Mouse (Mus musculus) hindbrain, embryonic 10.5 days (tissue): ENCODE results near the gene Mad2l1. TPM values are rescaled to one million over a fixed set of nuclear protein-coding genes. Genes with fewer than 3 reads are reported as not detected.
A peak's percentile ranks its signal among the peaks of the same experiment; 100 is the strongest.

ENCODE experiments used
- DNase-seq: peaks from one replicate; pipeline ENCODE4 v3.0.0-alpha.2; 2017; ENCODE audit warnings: low spot score
- H3K27ac ChIP-seq: fragments of 300-500 bp; sonication (generic); 2 replicates; pipeline ENCODE4 v1.5.1; 2016; ENCODE audit warnings: mild to moderate bottlenecking, moderate library complexity
- H3K27me3 ChIP-seq: fragments of 300-500 bp; sonication (generic); 2 replicates; pipeline ENCODE4 v1.6.1; 2016; ENCODE audit warnings: mild to moderate bottlenecking; ENCODE audit not compliant: poor library complexity, insufficient read depth, severe bottlenecking
- H3K36me3 ChIP-seq: fragments of 300-500 bp; sonication (generic); 2 replicates; pipeline ENCODE4 v1.6.1; 2016; ENCODE audit warnings: mild to moderate bottlenecking, moderate library complexity
- H3K4me1 ChIP-seq: fragments of 300-500 bp; sonication (generic); replicated peaks from 2 replicates; pipeline ENCODE4 v1.6.1; 2016; ENCODE audit warnings: mild to moderate bottlenecking
- H3K4me3 ChIP-seq: fragments of 300-500 bp; sonication (generic); 2 replicates; pipeline ENCODE4 v1.5.1; 2016; ENCODE audit warnings: mild to moderate bottlenecking, moderate library complexity
- H3K9me3 ChIP-seq: fragments of 300-500 bp; sonication (generic); 2 replicates; pipeline ENCODE4 v1.6.1; 2016; ENCODE audit warnings: mild to moderate bottlenecking, moderate library complexity
- WGBS: fragments of 180-500 bp; shearing (Covaris S2); methylation state at CpG from one replicate; pipeline ENCODE4 v1.1.7; 2016; 5-methylcytosine and 5-hydroxymethylcytosine counted together
- polyA plus RNA-seq: library from polyadenylated mRNA; unstranded; fragments of >200 nt; fragmentation: Nextera tagmentation; extraction: Ambion mirVana; gene quantifications from 2 replicates; pipeline ENCODE4 v1.2.1, GENCODE M21; 2016

The Mad2l1 gene
- 118 and 159 TPM in 2 replicates for polyA plus RNA-seq

DNA sequence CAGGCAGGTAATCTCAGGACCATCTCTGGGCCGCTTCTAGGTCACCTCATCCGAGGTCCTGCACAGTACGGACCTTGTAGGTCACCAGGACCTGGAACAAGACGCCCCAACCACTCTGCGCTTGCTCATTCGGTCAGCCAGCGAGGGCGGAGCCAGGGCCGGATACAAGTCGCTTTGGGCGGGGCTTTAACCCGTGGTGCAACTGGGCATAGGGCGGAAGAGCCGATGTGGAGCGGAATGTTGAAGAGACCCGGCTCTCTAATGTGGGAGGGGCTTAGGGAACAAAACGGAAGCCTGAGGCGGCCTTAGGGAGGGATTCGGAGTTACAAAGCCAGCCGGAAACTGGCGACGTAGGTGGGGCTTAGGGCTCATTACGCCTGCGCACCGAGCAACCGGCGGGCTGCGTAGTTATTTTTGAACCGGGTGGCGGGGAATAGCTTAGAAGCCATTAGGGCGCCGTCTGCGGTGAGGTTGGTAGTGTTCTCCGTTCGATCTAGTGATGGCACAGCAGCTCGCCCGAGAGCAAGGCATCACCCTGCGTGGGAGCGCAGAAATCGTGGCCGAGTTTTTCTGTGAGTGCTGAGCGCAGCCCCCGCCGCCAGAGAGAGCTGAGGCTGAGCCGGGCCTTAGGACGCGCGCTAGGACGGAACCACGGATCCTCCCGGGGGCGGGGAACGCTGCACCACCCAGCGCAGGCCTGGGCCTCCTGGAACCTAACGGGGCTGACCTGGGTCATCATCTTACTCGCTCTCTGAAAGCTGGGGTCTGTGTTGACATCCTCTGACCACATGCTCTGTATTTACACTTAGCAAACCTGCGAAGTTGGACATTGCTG, at the start of gene Mad2l1:
Gene Mad2l1 (plus strand): TSS at position 363 of the 835 bp plus-strand sequence.
- peak within 1 kb of the TSS; percentile 78 for H3K4me3 ChIP-seq
- peak; percentile 97 for DNase-seq
- WGBS = under 1% methylated on average over 57 of the region's 57 CpGs
- no peaks in the 10 kb centered on the region for H3K9me3 ChIP-seq
- no peaks in the 10 kb centered on the region for H3K27me3 ChIP-seq
- peaks cover 29% of the 10 kb centered on the region for H3K36me3 ChIP-seq
- H3K4me1 ChIP-seq = peaks cover 17% of the 10 kb centered on the region
- peak within 1 kb of the TSS; percentile 94 for H3K27ac ChIP-seq

DNA sequence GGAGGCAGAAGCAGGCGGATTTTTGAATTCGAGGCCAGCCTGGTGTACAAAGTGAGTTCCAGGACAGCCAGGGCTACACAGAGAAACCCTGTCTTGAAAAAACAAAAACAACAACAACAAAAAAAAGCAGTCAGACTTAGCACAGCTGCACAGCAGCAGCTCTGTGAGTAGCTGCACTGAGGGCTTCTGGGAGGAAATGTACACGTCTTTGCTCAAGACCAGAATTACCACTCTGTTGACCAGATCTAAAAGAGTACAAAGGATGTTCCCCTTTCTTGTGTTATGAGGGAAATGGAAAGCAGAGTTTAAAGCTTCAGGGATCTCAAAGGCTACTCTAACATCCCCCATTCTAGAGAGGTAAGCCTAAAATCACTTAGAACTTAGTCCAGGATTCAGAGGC, 41.5 kb upstream of the Mad2l1 start:
- Histone ChIP-seq H3K9me3 (no peaks in the 10 kb centered on the region), H3K27ac (no peak overlapping the region), H3K4me1 (no peaks in the 10 kb centered on the region), H3K27me3 (no peaks in the 10 kb centered on the region), H3K4me3 (no peak overlapping the region), H3K36me3 (no peaks in the 10 kb centered on the region)
- 90% methylated on average over 3 of the region's 3 CpGs for WGBS
- no peak for DNase-seq

DNA sequence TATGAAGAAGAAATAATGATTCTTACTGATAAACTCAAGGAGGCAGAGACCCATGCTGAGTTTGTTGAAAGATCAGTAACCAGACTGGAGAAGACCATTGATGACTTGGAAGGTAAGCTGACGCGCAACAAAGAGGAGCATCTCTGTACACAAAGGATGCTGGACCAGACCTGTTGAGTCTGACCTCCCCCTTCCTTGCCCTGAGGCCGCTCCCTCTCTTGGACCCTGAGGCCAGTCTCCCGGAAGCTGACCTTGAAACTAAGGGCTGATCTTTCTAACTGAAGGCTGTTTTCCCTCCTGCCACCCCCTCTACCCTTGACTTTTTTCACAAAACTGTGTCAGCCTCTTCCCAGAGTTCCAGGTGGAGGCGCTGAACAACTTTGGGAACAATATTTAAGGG, 18.8 kb upstream of the Mad2l1 start:
- 89% methylated on average over 5 of the region's 5 CpGs for WGBS
- Histone ChIP-seq H3K27ac (no peak overlapping the region), H3K36me3 (no peaks in the 10 kb centered on the region), H3K9me3 (no peaks in the 10 kb centered on the region), H3K27me3 (no peaks in the 10 kb centered on the region), H3K4me1 (no peaks in the 10 kb centered on the region), H3K4me3 (no peak overlapping the region)
- no peak for DNase-seq

DNA sequence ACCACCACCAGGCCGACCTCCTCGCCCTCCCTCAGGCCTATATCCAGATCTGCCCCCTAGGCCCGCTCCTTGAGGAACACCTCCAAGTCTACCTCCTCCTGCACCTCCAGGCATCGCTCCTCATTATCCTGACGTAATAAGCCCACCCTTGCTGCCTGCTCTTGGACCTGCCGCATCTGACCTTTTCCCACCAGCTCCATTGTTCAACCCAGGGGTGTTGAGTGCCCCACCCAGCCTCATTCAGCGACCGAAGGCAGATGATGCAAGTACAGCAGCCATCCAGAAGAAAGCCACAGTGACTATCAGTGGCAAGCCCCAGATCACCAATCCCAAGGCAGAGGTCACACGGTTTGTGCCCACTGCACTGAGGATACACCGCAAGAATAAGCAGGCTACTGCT, 6.8 kb upstream of the Mad2l1 start:
- Histone ChIP-seq H3K4me1 (no peaks in the 10 kb centered on the region), H3K36me3 (no peaks in the 10 kb centered on the region), H3K4me3 (no peak overlapping the region), H3K27me3 (no peaks in the 10 kb centered on the region), H3K27ac (no peak overlapping the region), H3K9me3 (peaks cover 5% of the 10 kb centered on the region; the same call in 1 of the 2 replicates)
- 93% methylated on average over 10 of the region's 10 CpGs for WGBS
- DNase-seq = no peak

DNA sequence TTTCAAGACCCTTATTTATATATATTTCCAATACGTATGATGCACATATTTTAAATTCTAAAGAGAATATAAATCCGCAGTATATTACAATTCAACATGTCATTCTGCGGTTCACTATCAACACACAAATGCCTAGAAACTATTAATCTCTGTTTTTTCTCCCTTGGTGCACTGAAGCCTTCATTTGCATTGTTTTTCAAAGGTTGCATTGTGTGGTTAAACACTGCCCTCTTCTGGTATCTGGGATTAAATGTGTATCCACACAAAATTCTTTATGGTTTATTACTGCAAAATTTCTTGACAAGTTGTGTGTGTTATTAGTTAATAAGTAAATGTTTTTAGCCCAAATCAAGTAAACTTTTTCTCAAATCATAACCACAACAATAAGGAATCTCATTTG, 1.9 kb upstream of the Mad2l1 start:
- Histone ChIP-seq H3K36me3 (peaks cover 10% of the 10 kb centered on the region), H3K27ac (no peak overlapping the region), H3K4me1 (peaks cover 17% of the 10 kb centered on the region), H3K9me3 (peaks cover 3% of the 10 kb centered on the region; the same call in 1 of the 2 replicates), H3K4me3 (no peak overlapping the region), H3K27me3 (no peaks in the 10 kb centered on the region)
- 44% methylated on average over 3 of the region's 3 CpGs for WGBS
- no peak for DNase-seq

DNA sequence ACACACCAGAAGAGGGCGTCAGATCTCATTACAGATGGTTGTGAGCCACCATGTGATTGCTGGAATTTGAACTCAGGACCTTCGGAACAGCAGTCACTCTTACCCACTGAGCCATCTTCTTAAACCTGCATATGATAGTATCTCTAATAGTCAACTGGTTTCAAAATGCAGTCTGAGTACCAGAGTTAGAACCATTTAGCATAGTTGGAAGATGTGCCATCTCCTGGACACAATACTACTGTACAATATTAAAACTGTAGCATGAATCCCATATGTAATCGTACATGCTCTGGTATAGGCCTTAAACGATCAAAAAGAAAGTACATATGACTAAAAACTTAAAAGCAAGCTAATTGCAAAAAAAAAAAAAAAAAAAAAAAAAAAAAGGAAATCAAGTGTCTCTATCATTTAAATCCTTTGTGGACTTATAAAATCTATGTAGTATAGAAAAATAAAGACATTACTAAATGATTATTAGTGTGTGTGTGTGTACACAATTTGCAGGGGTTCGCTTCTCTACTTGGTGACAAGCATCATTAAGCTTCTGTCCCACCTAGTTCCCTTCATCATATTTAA, 736 bp upstream of the Mad2l1 start:
- WGBS = 77% methylated on average over 5 of the region's 5 CpGs
- H3K4me3 ChIP-seq = peak overlapping the region; percentile 78
- H3K27me3 ChIP-seq = no peaks in the 10 kb centered on the region
- no peak for DNase-seq
- H3K36me3 ChIP-seq = peaks cover 21% of the 10 kb centered on the region
- peaks cover 17% of the 10 kb centered on the region for H3K4me1 ChIP-seq
- peak overlapping the region; percentile 94 for H3K27ac ChIP-seq
- no peaks in the 10 kb centered on the region for H3K9me3 ChIP-seq

DNA sequence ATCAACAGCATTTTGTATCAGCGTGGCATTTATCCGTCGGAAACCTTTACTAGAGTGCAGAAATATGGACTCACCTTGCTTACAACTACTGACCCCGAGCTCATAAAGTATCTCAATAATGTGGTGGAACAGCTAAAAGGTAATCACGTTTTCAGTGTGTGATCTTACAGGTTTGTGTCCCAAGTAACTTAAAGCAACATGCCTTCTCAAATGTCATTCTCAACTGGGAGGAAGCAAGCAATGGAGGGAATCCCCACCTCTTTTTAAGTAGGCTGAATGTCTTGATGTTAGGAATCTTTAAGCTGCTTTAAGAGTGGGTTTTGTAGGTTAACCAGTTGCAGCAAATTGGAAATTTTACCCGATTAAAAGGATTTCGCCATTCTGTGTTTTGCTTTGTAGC, 776 bp downstream of the Mad2l1 start:
- H3K9me3 ChIP-seq = no peaks in the 10 kb centered on the region
- WGBS = 17% methylated on average over 7 of the region's 7 CpGs
- H3K4me3 ChIP-seq = peak overlapping the region; percentile 78
- no peak for DNase-seq
- H3K36me3 ChIP-seq = peaks cover 36% of the 10 kb centered on the region
- H3K27ac ChIP-seq = peak overlapping the region; percentile 94
- H3K4me1 ChIP-seq = peaks cover 17% of the 10 kb centered on the region
- H3K27me3 ChIP-seq = no peaks in the 10 kb centered on the region

DNA sequence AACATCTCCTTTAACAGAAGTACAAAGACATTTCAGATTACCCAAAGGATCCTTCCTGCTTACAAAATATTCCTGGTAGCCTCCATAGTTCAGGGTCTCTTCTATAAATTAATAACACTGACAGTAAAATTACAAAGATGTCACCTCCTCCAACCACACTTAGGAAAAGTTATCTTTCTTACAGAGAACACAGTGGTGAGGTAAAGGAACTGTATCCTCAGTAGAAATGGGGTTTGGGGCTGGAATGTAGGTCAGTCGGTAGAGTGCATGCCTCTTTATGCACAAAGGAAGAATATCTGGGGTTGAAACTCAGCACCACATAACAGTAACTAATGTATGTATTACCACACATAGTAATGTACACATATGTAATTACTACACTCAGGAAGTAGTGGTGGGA, 24.8 kb downstream of the Mad2l1 start, which contains the start of gene Vmn1r32:
Gene Vmn1r32 (minus strand): TSS at position 101 of the 400 bp plus-strand sequence.
- H3K36me3 ChIP-seq = no peaks in the 10 kb centered on the region
- H3K27ac ChIP-seq = no peak within 1 kb of the TSS
- no peak within 1 kb of the TSS for H3K4me3 ChIP-seq
- H3K4me1 ChIP-seq = no peaks in the 10 kb centered on the region
- 83% methylated on average over 1 of the region's 1 CpGs for WGBS
- no peak for DNase-seq
- no peaks in the 10 kb centered on the region for H3K27me3 ChIP-seq
- no peaks in the 10 kb centered on the region for H3K9me3 ChIP-seq

DNA sequence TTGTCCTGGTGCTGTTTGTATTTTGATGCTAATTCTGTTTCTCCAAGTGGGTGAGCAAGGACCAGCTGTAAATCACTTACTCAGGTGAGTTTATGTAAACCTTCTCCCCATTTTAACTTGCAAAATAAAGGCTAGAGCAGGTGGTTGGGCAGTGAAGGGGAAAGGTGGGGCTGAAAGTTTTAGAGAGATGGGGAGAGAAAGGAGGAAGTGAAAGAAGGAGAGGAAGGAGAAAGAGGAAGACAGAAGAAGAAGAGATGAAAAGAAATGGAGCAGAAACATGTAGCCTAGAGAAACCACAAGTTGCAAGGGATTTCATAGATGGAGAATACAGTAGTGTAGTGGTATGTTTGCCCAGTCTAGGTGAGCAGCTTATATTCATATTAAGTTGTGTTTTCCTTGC, 60.6 kb downstream of the Mad2l1 start:
- Histone ChIP-seq H3K27me3 (no peaks in the 10 kb centered on the region), H3K4me3 (no peak overlapping the region), H3K9me3 (0 out of 2 replicates have a peak, but pooled peaks cover under 1% of the 10 kb centered on the region), H3K27ac (no peak overlapping the region), H3K4me1 (no peaks in the 10 kb centered on the region), H3K36me3 (no peaks in the 10 kb centered on the region)
- no peak for DNase-seq

Other genes starting within 250 kb of the Mad2l1 start
- 0.08 and 0.14 TPM in 2 replicates for gene Vmn1r32, start 24.7 kb downstream of the Mad2l1 start, polyA plus RNA-seq
- gene Vmn1r33, start 82.9 kb downstream of the Mad2l1 start, polyA plus RNA-seq = not detected in 2 replicates
- not detected in 2 replicates for gene Vmn1r34, start 108.5 kb downstream of the Mad2l1 start, polyA plus RNA-seq
- gene Vmn1r35, start 150.5 kb downstream of the Mad2l1 start, polyA plus RNA-seq = not detected in 2 replicates
- gene Vmn1r36, start 183.8 kb downstream of the Mad2l1 start, polyA plus RNA-seq = not detected in 2 replicates
- gene Vmn1r37, start 194.0 kb downstream of the Mad2l1 start, polyA plus RNA-seq = not detected in 2 replicates
- gene Vmn1r38, start 247.2 kb downstream of the Mad2l1 start, polyA plus RNA-seq = not detected in 2 replicates